Mouse (Mus musculus) ovary, adult 18-20 months (tissue): ENCODE data around the gene Anapc16.
"Not testable (repeated sequence)": the region's sequence is repeated elsewhere in the genome, so short reads cannot be mapped to it uniquely, and the experiment has no call there.

Source experiments
- DNase-seq: peaks from one replicate; pipeline ENCODE4 v3.0.0; 2022; ENCODE audit warnings: low spot score, mixed read lengths

Anapc16 gene

DNA sequence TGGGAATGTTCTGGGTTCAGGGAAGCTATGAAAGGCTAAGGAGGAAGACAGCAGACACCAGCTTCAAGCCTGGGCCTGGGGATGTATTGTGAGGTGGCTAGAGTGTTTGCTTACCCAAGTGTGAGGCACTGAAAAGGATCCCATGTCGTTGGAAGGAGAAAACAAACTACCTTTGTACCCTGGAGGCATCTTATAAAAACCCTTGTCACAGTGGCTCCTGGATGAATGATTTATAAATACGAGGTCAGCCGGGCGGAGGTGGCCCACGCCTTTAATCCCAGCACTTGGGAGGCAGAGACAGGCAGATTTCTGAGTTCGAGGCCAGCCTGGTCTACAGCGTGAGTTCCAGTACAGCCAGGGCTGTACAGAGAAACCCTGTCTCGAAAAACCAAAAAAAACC lies 1.3 kb downstream of the Anapc16 start:
- DNase-seq: not testable (repeated sequence)

GRCm38 (mm10) chr10:59999057-59999456 lies 3.9 kb downstream of the Anapc16 start:
- no peak for DNase-seq

DNA sequence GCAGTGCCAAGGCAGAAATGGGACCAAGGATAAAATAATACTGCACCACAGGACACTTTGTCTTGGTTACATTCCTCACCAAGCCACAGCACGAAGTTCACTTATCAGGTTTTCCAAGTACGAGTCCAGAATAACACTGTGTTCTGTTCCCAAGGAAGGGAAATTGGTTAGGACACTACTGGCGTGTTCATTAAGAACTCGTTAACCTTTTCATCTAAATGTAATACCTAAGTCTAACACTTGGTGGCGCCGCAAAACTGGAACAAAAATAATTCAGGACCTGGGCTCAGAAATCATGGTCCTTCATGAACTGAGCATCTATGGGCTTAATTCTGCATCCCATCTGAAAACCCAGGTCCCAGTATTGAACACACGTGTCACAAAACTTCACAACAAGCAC lies 5.3 kb downstream of the Anapc16 start:
- no peak for DNase-seq

DNA sequence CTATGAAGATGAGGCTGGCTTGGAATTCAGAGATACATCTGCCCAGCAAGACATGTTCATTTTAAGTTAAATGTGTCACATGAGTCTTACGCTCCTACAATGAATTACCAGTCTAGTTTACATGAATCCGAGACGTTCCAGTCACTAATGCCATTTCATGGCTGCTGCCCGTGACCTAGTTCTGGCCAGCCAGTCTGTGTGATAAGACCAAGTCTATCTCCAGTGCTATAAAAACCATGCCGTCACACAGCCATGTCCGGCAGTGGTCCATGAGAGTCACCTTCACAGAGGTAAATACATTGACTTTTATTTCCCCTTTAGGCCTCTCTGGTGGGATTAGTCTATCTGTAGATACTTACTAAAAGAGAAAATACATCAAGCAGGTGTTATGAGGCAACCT lies 7.0 kb downstream of the Anapc16 start:
- no peak for DNase-seq

- DNase-seq: not testable (repeated sequence)
These were observed 9.1 kb downstream of the Anapc16 start for GRCm38 (mm10) chr10:59993813-59994212.

- DNase-seq: no peak
These were observed 10.9 kb downstream of the Anapc16 start for GRCm38 (mm10) chr10:59992024-59992423.

DNA sequence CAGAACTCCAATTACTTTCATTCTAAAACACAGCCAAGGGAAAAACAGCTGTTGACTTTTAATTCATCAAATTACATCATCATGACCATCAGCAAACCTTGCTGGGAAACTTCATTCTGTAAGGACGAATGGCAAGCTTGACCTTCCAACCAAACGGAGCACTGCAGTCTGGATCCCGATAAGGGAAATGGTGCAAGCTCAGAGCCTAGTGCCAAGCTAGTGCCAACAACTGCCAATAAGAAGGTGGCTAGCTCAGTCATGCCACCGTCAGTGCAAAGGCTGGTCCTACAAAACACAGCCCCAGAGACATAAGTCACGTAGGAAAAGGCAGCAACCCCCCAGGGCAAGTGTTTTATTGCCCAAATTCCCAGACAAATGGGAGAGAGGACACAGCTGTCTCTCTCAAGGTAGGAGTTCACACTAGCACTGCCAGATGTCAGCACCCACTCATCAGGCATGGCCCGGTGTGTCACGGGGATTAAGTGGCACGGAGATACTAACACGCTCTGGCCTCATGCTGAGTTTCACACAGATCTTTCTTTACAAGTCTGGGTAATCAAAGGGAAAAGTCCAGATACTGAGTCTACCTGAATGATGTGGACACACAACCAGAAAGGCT lies 11.6 kb downstream of the Anapc16 start:
- DNase-seq: no peak

DNA sequence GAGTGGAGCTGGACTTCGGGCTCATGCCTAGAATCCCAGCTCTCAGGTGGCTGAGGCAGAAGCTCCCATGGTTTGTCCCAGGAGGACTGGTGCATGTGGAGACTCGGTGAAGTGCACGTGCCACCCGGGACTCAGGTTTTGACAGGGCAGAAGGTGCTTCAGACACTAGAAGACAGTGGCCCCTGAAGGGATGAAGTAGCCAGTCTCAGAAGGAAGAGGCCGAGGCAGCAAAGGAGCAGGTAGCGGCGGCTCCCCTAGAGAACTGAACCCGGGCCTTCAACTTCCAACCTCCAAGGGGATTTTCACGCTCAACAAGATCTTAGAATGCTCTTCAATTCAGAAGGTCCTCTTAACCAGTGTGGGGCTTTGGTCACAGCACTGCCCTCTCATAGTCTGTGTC lies 12.5 kb downstream of the Anapc16 start:
- DNase-seq: no peak

- no peak for DNase-seq
These were observed 14.9 kb downstream of the Anapc16 start for GRCm38 (mm10) chr10:59988036-59988435.

- DNase-seq: no peak
These were observed 20.5 kb downstream of the Anapc16 start for GRCm38 (mm10) chr10:59982379-59982873.

GRCm38 (mm10) chr10:59981792-59982191 lies 21.1 kb downstream of the Anapc16 start:
- no peak for DNase-seq

GRCm38 (mm10) chr10:59981336-59981735 lies 21.6 kb downstream of the Anapc16 start:
- no peak for DNase-seq

- DNase-seq: no peak
These were observed 22.1 kb downstream of the Anapc16 start for GRCm38 (mm10) chr10:59980815-59981244.

- DNase-seq: peak; percentile 83
These were observed 23.8 kb downstream of the Anapc16 start for GRCm38 (mm10) chr10:59978873-59979743.

- no peak for DNase-seq
These were observed 24.5 kb downstream of the Anapc16 start for GRCm38 (mm10) chr10:59978401-59978800.

- DNase-seq: no peak
These were observed 25.1 kb downstream of the Anapc16 start for GRCm38 (mm10) chr10:59977715-59978343.

DNA sequence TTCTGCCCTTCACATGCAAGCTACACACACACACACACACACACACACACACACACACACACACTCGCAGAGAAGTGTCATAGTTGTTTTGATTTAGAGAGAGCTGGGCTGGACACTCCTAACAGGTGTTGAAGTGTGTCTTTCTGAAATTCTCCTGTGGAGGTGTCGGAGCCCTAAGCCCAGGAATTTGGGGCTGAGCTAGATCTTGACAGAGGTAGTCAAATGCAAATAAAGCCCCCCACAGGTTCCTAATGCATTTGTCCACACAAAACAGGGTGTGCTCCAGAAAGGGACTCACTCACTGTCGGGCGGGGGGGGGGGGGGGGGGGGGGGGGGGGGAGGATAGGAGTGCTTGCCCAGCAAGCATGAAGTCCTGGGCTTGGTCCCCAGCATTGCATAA lies 25.8 kb downstream of the Anapc16 start:
- no peak for DNase-seq

DNA sequence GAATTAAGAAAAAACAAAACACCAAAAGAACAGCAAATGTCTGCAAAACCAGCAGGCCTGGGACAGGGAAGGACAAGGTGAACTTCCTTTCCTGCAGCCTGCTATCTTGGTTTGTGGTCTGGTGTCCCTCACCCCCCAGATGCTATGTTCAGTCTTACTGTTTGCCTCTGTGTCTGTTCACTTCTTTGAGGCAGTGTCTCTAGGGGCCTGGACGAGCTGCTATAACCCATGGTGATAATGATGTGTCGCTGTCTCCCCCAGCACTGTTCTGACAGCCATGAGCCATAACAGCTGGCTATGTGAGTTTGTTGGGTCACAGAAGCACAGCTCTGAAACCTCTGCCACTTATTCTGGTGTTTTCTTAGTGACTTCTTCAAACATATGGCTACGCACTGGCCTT lies 28.1 kb downstream of the Anapc16 start:
- DNase-seq: no peak

DNA sequence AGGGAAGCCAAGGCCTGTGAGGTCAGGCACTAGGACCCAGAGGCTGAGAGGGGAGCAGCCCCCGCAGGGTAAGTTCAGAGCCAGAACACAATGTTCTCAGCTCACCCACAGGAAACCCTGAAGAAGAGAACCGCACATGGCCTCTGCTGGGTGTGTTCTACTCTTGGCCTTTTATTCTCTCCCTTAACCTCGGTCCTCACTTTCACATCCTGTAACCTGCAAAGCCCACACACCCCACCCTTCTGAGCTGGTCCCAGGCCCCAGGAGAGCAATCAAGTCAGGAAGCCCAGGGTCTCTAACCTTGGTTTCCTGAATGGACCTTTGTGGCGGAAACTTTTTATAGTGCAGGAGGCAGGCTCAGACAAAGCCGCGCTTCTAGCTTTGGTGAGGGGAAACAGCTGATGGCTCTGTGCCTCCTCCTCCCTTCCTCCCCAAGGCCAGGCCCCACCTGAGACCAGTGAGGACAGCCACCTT lies 28.7 kb downstream of the Anapc16 start:
- peak; percentile 76 for DNase-seq

DNA sequence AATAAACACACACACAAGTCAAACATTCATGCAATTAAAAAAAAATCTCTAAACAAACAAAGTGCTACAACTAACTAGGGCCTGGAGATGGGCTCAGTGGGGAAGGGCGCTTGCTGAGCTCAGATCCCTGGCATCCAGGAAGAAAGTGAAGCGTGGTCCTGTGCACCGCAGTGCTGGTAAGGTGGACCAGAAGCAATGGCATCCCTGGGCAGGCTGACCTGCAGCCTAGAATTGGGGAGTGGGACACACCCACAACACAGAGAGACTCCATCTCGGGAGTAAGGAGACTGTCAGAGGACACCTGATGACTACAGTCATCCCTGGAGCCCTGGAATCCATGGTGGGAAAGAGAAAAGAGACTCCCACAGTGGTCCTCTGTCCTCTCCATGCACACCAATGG lies 29.5 kb downstream of the Anapc16 start:
- DNase-seq: no peak

- DNase-seq: no peak
These were observed 29.9 kb downstream of the Anapc16 start for GRCm38 (mm10) chr10:59972999-59973398.

- peak; percentile 48 for DNase-seq
These were observed 30.4 kb downstream of the Anapc16 start for GRCm38 (mm10) chr10:59972534-59972933.

DNA sequence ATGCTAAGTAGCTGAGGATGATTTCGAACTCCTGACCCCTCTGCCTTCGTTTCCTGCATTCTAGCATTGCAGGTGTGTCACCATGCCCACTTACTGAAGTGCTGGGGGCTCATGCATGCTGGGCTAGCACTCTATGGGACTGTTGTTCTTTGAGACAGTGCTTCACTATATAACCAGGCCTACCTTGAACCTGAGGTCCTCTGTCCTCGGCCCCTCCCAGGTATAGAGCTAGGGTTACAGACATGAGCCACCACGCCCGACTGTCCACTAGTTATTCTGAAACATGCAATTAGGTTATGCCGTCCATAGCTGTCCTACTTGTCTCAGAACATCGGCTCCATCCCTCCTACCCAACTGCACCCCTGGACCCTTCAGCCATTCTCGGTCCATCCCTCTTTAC lies 31.1 kb downstream of the Anapc16 start:
- DNase-seq: no peak
